Mouse (Mus musculus): ENCODE measurements around the gene Tpgs1.
"Not testable (repeated sequence)": the region's sequence is repeated elsewhere in the genome, so short reads cannot be mapped to it uniquely, and the experiment has no call there.

Tpgs1 gene

DNA sequence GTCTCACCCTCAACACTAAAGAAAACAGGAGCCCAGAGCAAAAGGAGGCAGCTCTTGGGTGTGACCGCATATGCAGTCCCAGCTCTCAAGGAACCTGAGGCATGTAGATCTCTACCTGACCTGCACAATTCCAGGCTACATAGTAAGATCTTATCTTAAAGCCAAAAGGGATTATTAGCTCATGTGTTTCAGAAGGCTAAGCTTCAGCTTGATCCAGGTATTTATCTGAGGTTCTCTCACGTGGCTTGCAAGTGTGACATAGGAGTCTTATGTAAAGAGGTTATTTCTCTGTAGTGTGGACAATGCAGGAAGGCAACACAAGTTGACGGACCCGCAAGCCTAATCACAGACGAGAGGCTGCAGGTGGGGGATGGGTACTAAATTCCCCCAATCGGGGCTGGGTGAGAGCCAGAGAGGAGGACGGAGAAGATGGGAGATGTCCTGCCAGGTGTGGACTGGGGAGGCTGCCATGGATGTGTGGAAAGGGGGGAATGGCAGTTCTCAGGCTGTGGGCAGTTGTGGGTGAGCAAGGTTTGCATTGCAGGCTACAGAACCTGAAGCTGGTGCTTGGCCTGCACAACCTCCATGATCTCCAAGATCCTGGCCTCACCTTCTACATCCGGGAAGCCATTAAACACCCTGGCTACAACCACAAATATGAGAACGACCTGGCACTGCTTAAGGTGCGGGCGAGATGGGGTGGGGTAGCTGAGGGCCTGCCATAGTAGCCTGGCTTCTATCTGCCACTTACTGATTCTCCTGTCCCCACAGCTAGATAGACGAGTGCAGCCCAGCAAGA, 24.6 kb downstream of the Tpgs1 start:
- DNase-seq: no peak

- DNase-seq: no peak
Measured at GRCm38 (mm10) chr10:79694379-79694655, 25.1 kb downstream of the Tpgs1 start.

DNA sequence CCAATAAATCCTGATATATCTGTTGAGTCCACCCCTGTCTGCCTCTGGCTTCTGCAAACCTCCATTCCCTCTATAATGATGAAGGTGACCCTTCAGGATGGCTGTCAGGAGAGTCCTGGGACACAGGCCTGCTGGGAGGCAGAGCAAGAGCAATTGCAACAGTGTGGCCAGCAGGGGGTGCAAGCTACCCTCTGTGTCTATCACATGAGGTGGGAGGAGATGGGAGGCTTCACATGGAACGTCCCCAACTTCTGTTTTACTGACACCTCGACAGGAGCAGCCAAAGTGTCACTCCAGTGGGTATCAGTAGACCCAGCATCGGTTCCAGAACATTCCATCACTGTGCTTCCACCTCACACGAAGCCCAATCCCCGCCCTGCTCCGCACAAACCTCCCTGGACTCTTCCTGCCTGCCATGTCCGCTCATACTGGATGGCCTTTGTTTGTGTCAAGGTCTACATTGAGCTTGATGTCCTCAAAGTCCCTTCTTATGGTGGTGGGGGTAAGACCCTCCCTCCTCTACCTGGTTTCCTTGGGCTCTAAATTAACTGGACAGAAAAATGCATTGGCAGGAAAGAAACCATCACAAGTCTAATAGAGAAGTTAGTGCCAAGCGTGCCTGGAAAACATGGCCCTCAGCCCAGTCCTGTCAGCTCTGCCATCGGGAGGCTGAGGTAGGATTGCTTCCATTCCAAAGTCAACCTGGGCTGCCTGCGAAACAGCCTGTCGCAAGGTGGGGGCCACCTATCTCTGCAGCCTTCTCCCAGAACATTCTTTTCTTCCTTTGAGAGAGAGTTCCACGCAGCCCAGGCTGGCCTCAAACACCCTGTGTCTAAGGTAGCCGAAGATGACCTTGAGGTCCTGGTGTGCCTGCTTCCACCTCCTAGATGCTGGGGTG, 26.3 kb downstream of the Tpgs1 start:
- peak; percentile 76 for DNase-seq

DNA sequence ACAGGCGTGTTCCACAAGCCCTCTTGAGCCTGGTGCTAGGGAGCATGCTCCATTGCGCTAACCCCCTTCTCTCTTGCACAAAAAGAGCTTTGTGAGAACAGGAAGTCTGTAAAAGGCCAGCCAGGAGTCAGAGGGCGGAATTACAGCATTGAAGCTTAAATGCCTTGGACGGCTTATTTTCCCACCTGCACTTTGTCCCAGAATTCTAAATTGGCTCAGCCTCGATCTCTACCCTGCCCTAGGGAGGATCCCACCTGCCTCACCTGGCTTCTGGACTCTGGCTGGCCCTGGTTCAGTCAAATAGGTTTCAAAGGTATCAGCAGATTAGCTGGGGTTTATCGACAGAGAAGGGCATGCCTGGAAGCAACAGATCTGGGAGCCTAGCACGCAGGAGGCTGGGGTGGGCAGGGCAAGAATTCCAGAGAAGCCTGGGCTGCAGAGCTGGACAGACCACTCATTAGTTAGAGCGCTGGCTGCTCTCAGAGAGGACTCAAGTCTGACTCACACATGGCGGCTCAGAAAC, 27.0 kb downstream of the Tpgs1 start:
- DNase-seq: no peak

- DNase-seq: no peak
Measured at GRCm38 (mm10) chr10:79697916-79698315, 28.7 kb downstream of the Tpgs1 start.

DNA sequence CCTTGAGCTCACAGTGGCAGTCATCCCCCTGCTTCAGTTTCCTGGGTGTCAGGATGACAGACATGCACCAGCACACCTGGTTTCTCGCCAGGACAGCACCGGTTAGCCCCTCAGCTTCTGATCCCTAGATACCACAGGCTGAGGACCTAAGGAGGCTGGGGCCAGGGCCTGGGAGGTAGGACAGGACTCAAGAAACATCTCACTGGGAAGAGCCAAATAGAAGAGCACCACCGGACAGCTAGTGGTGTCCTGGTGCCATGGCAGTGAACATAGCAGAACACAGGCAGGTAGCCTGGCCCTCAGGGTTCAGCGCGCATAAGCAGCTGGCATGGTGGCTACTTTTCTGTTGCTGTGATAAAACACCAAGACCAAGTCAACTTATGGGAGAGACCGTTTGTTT, 29.3 kb downstream of the Tpgs1 start:
- DNase-seq: no peak

GRCm38 (mm10) chr10:79700676-79701075, 31.5 kb downstream of the Tpgs1 start:
- DNase-seq: no peak

GRCm38 (mm10) chr10:79701443-79702129, 32.4 kb downstream of the Tpgs1 start:
- peak; percentile 64 for DNase-seq

DNA sequence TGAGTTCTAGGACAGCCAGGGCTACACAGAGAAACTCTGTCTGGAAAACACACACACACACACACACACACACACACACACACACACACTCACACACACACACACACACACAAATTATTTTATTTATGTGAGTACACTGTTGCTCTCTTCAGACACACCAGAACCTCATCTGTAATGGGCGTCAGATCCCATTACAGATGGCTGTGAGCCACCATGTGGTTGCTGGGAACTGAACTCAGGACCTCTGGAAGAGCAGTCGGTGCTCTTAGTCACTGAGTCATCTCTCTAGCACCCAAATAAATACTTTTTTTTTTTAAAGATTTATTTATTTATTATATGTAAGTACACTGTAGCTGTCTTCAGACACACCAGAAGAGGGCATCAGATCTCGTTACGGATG, 33.8 kb downstream of the Tpgs1 start:
- DNase-seq: not testable (repeated sequence)

DNA sequence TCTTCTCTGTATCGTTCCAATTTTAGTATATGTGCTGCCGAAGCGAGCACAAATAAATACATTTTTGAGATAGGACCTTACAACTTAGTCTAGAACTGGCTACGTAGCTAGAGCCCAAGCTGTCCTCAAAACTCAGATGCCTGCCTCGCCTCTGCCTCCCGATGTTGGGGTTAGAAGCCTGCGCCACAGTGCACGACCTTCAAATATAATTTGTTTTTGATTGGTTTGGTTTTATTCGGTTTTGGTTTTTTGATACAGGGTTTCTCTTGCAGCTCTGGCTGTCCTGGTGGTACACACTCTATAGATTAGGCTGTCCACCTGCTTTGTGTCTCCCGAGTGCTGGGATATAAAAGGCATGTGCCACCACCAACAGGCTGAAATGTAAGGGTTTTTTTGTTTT, 34.4 kb downstream of the Tpgs1 start:
- DNase-seq: no peak

- peak; percentile 99 for DNase-seq
Measured at GRCm38 (mm10) chr10:79704065-79704969, 35.1 kb downstream of the Tpgs1 start, which contains the start of gene Bsg. TSS of gene Bsg (plus strand) at chr10:79704491.

DNA sequence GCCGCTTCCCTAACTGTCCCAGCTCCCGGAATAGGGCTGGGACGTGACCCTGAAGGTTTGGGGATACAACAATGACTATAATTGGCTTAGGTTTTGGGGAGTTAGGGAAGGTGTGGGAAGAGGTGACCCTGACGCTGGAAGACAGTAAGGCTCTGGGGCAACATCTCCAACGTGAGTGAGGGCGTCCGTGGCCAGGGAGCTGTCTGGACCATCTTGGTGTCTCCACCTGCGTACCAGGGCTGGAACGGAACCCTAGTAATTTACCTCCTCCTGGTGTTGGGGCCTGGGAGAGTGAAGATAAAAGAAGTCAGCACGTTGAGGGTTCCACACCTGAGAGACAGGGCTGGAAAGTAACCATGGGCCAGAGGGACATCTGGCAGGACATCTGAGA, 35.8 kb downstream of the Tpgs1 start:
- no peak for DNase-seq

GRCm38 (mm10) chr10:79705951-79706350, 36.8 kb downstream of the Tpgs1 start:
- no peak for DNase-seq

DNA sequence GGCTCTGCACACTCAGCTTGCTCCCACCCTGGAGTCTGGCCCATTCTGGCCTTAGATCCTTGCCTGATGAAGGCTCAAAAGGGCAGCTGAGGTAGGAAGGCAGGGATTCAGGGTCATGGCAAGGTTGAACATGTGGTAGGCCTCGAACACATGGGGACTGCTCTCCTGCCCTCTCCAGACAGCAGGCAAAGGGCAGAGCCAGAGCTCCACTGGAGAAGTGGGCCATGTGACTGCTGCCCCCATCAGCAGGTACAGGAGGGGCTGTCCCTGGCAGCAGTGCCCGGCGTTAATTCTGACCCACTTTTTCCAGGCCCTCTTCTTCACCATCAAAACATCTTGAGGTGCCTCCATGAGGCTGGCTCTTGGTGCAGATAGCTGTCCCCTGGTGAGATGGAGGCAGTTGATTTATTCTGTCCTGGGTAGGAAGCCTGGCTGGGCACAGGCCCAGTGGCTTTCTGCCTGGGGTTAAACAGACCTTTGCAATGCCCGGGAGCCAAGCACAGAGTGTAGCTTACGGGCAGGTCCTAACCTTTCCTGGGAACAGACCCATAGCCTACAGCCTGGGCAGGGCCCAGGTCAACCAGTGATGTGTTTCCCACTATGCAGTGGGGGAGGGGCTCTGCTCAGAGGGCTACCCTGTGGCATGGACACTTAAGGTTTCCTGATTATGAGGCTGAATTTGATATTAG, 37.4 kb downstream of the Tpgs1 start:
- peak; percentile 48 for DNase-seq

- DNase-seq: no peak
Measured at GRCm38 (mm10) chr10:79707162-79707561, 38.0 kb downstream of the Tpgs1 start.

DNA sequence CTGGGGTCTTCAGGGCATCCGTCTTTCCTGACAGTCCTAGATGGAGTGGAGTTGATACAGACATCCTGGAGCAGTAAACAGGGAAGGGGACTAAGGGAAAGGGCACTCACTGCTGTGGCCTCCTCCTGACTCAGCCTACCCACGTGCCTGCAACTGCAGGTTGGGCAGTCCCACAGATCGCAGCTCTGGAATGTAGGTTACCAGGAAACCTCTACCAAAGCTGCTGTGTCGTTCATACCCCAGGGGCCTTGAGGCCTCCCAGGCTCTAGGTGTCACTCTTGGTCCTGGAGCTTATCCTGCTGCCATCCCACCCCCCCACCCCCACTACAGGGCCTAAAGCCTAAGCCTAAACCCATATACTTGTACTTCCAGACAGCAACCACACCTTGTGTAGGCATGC, 38.6 kb downstream of the Tpgs1 start:
- DNase-seq: no peak

DNA sequence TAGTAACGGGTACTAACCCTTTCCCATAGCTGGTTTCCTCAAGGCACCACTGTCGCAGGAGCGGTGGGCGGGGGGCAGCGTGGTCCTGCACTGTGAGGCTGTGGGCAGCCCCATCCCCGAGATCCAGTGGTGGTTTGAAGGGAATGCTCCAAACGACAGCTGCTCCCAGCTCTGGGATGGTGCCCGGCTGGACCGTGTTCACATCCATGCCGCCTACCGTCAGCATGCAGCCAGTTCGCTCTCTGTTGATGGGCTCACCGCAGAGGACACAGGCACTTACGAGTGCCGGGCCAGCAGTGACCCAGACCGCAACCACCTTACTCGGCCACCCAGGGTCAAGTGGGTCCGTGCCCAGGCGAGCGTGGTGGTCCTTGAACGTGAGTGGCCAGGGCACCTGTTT, 39.5 kb downstream of the Tpgs1 start:
- DNase-seq: no peak

DNA sequence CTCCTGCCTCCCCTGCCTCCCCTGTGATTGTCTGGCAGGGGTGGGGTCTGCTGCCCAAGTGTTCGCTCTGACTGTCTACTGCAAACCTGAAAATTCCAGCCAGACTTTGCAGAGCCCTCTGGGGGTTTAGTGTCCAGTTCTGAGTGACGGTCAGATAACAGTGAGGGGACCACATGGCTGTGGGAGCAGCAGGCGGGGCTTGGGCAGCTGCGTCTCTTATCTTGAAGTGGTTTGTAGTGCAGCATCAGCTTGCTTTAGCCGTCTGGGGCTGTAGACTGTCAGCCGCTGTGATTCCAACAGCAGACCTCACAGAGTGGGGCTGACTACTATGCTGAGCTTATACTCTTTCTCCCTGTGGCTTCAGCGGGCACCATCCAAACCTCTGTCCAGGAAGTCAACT, 40.1 kb downstream of the Tpgs1 start:
- no peak for DNase-seq

- no peak for DNase-seq
Measured at GRCm38 (mm10) chr10:79712029-79712428, 42.9 kb downstream of the Tpgs1 start.

- DNase-seq: peak; percentile 79
Measured at GRCm38 (mm10) chr10:79712499-79713126, 43.4 kb downstream of the Tpgs1 start.

GRCm38 (mm10) chr10:79713163-79713562, 44.0 kb downstream of the Tpgs1 start:
- no peak for DNase-seq
